Mouse (Mus musculus): ENCODE results near the gene Fndc4. TPM values are rescaled to one million over a fixed set of nuclear protein-coding genes. Genes with fewer than 3 reads are reported as not detected.

Fndc4 gene
- polyA plus RNA-seq (2014; fragmentation: Illumina TruSeq; extraction: RNeasy Lipid Tissue Mini Kit (QIAGEN cat#74804); ENCODE audit: low read depth, low replicate concordance): 7.4 TPM

GRCm38 (mm10) chr5:31295606-31296141 lies at the start of gene Fndc4:
Gene Fndc4, minus strand, starts transcription at chr5:31296080.

GRCm38 (mm10) chr5:31297047-31297757 lies 1.3 kb upstream of the Fndc4 start, which contains the start of gene Gckr:
Gene Gckr, plus strand, starts transcription at chr5:31297443.

GRCm38 (mm10) chr5:31290521-31291360 lies 5.1 kb downstream of the Fndc4 start, which contains the start of gene Ift172:
Gene Ift172, minus strand, starts transcription at chr5:31291116.

GRCm38 (mm10) chr5:31251541-31252101 lies 44.3 kb downstream of the Fndc4 start, which contains the start of gene Krtcap3:
Gene Krtcap3, plus strand, starts transcription at chr5:31251691.

Other genes with a start within 250 kb of the Fndc4 start
- 83.6 TPM for gene Atraid, start 247.8 kb downstream of the Fndc4 start, polyA plus RNA-seq (2014; fragmentation: Illumina TruSeq; extraction: RNeasy Lipid Tissue Mini Kit (QIAGEN cat#74804); ENCODE audit: low read depth, low replicate concordance)
- 14.1 TPM for gene Slc5a6, start 247.2 kb downstream of the Fndc4 start, polyA plus RNA-seq (2014; fragmentation: Illumina TruSeq; extraction: RNeasy Lipid Tissue Mini Kit (QIAGEN cat#74804); ENCODE audit: low read depth, low replicate concordance)
- 12.7 TPM for gene Cad, start 241.3 kb downstream of the Fndc4 start, polyA plus RNA-seq (2014; fragmentation: Illumina TruSeq; extraction: RNeasy Lipid Tissue Mini Kit (QIAGEN cat#74804); ENCODE audit: low read depth, low replicate concordance)
- not detected for gene Dnajc5g, start 189.8 kb downstream of the Fndc4 start, polyA plus RNA-seq (2014; fragmentation: Illumina TruSeq; extraction: RNeasy Lipid Tissue Mini Kit (QIAGEN cat#74804); ENCODE audit: low read depth, low replicate concordance)
- gene Slc30a3, start 187.8 kb downstream of the Fndc4 start, polyA plus RNA-seq (2014; fragmentation: Illumina TruSeq; extraction: RNeasy Lipid Tissue Mini Kit (QIAGEN cat#74804); ENCODE audit: low read depth, low replicate concordance): not detected
- gene Trim54, start 179.4 kb downstream of the Fndc4 start, polyA plus RNA-seq (2014; fragmentation: Illumina TruSeq; extraction: RNeasy Lipid Tissue Mini Kit (QIAGEN cat#74804); ENCODE audit: low read depth, low replicate concordance): 266 TPM
- gene Ucn, start 157.3 kb downstream of the Fndc4 start, polyA plus RNA-seq (2014; fragmentation: Illumina TruSeq; extraction: RNeasy Lipid Tissue Mini Kit (QIAGEN cat#74804); ENCODE audit: low read depth, low replicate concordance): not detected
- gene Mpv17, start 141.8 kb downstream of the Fndc4 start, polyA plus RNA-seq (2014; fragmentation: Illumina TruSeq; extraction: RNeasy Lipid Tissue Mini Kit (QIAGEN cat#74804); ENCODE audit: low read depth, low replicate concordance): 118 TPM
- 1.3 TPM for gene Gm29609, start 116.2 kb downstream of the Fndc4 start, polyA plus RNA-seq (2014; fragmentation: Illumina TruSeq; extraction: RNeasy Lipid Tissue Mini Kit (QIAGEN cat#74804); ENCODE audit: low read depth, low replicate concordance)
- 43.8 TPM for gene Gtf3c2, start 115.9 kb downstream of the Fndc4 start, polyA plus RNA-seq (2014; fragmentation: Illumina TruSeq; extraction: RNeasy Lipid Tissue Mini Kit (QIAGEN cat#74804); ENCODE audit: low read depth, low replicate concordance)
- 62.4 TPM for gene Snx17, start 102.9 kb downstream of the Fndc4 start, polyA plus RNA-seq (2014; fragmentation: Illumina TruSeq; extraction: RNeasy Lipid Tissue Mini Kit (QIAGEN cat#74804); ENCODE audit: low read depth, low replicate concordance)
- gene Eif2b4, start 102.7 kb downstream of the Fndc4 start, polyA plus RNA-seq (2014; fragmentation: Illumina TruSeq; extraction: RNeasy Lipid Tissue Mini Kit (QIAGEN cat#74804); ENCODE audit: low read depth, low replicate concordance): 48.9 TPM
- gene Zfp513, start 93.8 kb downstream of the Fndc4 start, polyA plus RNA-seq (2014; fragmentation: Illumina TruSeq; extraction: RNeasy Lipid Tissue Mini Kit (QIAGEN cat#74804); ENCODE audit: low read depth, low replicate concordance): 10.8 TPM
- gene Ppm1g, start 75.4 kb downstream of the Fndc4 start, polyA plus RNA-seq (2014; fragmentation: Illumina TruSeq; extraction: RNeasy Lipid Tissue Mini Kit (QIAGEN cat#74804); ENCODE audit: low read depth, low replicate concordance): 53.4 TPM
- gene Nrbp1, start 55.2 kb downstream of the Fndc4 start, polyA plus RNA-seq (2014; fragmentation: Illumina TruSeq; extraction: RNeasy Lipid Tissue Mini Kit (QIAGEN cat#74804); ENCODE audit: low read depth, low replicate concordance): 106 TPM
- gene Gm9970, start 54.8 kb downstream of the Fndc4 start, polyA plus RNA-seq (2014; fragmentation: Illumina TruSeq; extraction: RNeasy Lipid Tissue Mini Kit (QIAGEN cat#74804); ENCODE audit: low read depth, low replicate concordance): not detected
- 3.0 TPM for gene Krtcap3, start 44.4 kb downstream of the Fndc4 start, polyA plus RNA-seq (2014; fragmentation: Illumina TruSeq; extraction: RNeasy Lipid Tissue Mini Kit (QIAGEN cat#74804); ENCODE audit: low read depth, low replicate concordance)
- 35.3 TPM for gene Ift172, start 5.0 kb downstream of the Fndc4 start, polyA plus RNA-seq (2014; fragmentation: Illumina TruSeq; extraction: RNeasy Lipid Tissue Mini Kit (QIAGEN cat#74804); ENCODE audit: low read depth, low replicate concordance)
- gene Gckr, start 1.4 kb upstream of the Fndc4 start, polyA plus RNA-seq (2014; fragmentation: Illumina TruSeq; extraction: RNeasy Lipid Tissue Mini Kit (QIAGEN cat#74804); ENCODE audit: low read depth, low replicate concordance): not detected
- gene Zfp512, start 156.4 kb upstream of the Fndc4 start, polyA plus RNA-seq (2014; fragmentation: Illumina TruSeq; extraction: RNeasy Lipid Tissue Mini Kit (QIAGEN cat#74804); ENCODE audit: low read depth, low replicate concordance): 21.4 TPM
- not detected for gene 4930548H24Rik, start 189.7 kb upstream of the Fndc4 start, polyA plus RNA-seq (2014; fragmentation: Illumina TruSeq; extraction: RNeasy Lipid Tissue Mini Kit (QIAGEN cat#74804); ENCODE audit: low read depth, low replicate concordance)
- 17.2 TPM for gene Gpn1, start 198.7 kb upstream of the Fndc4 start, polyA plus RNA-seq (2014; fragmentation: Illumina TruSeq; extraction: RNeasy Lipid Tissue Mini Kit (QIAGEN cat#74804); ENCODE audit: low read depth, low replicate concordance)
- 22.8 TPM for gene Slc4a1ap, start 230.9 kb upstream of the Fndc4 start, polyA plus RNA-seq (2014; fragmentation: Illumina TruSeq; extraction: RNeasy Lipid Tissue Mini Kit (QIAGEN cat#74804); ENCODE audit: low read depth, low replicate concordance)
- 12.4 TPM for gene Supt7l, start 231.7 kb upstream of the Fndc4 start, polyA plus RNA-seq (2014; fragmentation: Illumina TruSeq; extraction: RNeasy Lipid Tissue Mini Kit (QIAGEN cat#74804); ENCODE audit: low read depth, low replicate concordance)